In genomic region chr11:69235285-69236060, GRCm38 (mm10) we compare ENCODE assay signal across 7 mouse cellular contexts. TPM values are rescaled to one million over a fixed set of nuclear protein-coding genes. Genes with fewer than 3 reads are reported as not detected.
DNase-seq lines count a peak whose midpoint lies in the region; ATAC-seq and TF ChIP-seq lines count a peak whose summit lies in the region.

No protein-coding gene starts in this region.

- WGBS in bone marrow, adult 2 months = 2% methylated on average over 33 of the region's 33 CpGs
- WGBS in kidney, adult 2 months = 2% methylated on average over 33 of the region's 33 CpGs
- WGBS in limb, embryonic 10.5 days = 1% methylated on average over 33 of the region's 33 CpGs
- WGBS in midbrain, embryonic 11.5 days = under 1% methylated on average over 33 of the region's 33 CpGs

- H3K4me2 ChIP-seq in midbrain, embryonic 11.5 days = peak overlapping the region; percentile 64

- peak; percentile 91 for ATAC-seq in midbrain, embryonic 11.5 days (ENCODE audit: low FRiP score)

- no peaks in the 10 kb centered on the region for H3K36me3 ChIP-seq in kidney, adult 2 months (ENCODE audit: control insufficient read depth, insufficient read depth, low read length)
- no peaks in the 10 kb centered on the region for H3K36me3 ChIP-seq in limb, embryonic 10.5 days
- no peaks in the 10 kb centered on the region for H3K36me3 ChIP-seq in midbrain, embryonic 11.5 days (ENCODE audit: control insufficient read depth, insufficient read depth, low read length)

- 0 out of 2 replicates have a peak, but pooled peaks have one; percentile 6 for TF ChIP-seq CTCF in bone marrow, adult 2 months (IDR thresholded peaks at IDR 0.05; ENCODE audit: control insufficient read depth, insufficient read depth, low read length)
- TF ChIP-seq CTCF in kidney, adult 2 months (conservative IDR thresholded peaks at IDR 0.05; ENCODE audit: insufficient read depth, insufficient read length, low read depth, low read length) = no peak; the same call in 1 of the 2 replicates

- H3K9ac ChIP-seq in midbrain, embryonic 11.5 days (ENCODE audit: low read length) = peak overlapping the region; percentile 43

- H3K9me3 ChIP-seq in limb, embryonic 10.5 days (replicated peaks) = no peaks in the 10 kb centered on the region
- no peaks in the 10 kb centered on the region for H3K9me3 ChIP-seq in midbrain, embryonic 11.5 days (ENCODE audit: control insufficient read depth, low read length)

- H3K4me1 ChIP-seq in bone marrow, adult 2 months (ENCODE audit: control insufficient read depth, insufficient read depth, low read length) = peaks cover 2% of the 10 kb centered on the region; the same call in 1 of the 2 replicates
- no peaks in the 10 kb centered on the region for H3K4me1 ChIP-seq in kidney, adult 2 months (ENCODE audit: control insufficient read depth, insufficient read depth, low read length)
- H3K4me1 ChIP-seq in limb, embryonic 10.5 days = peaks cover 26% of the 10 kb centered on the region
- peaks cover 5% of the 10 kb centered on the region for H3K4me1 ChIP-seq in midbrain, embryonic 11.5 days (ENCODE audit: control insufficient read depth, insufficient read depth, low read length)

- TF ChIP-seq POLR2A in bone marrow, adult 2 months (IDR thresholded peaks at IDR 0.05; ENCODE audit: borderline replicate concordance, control insufficient read depth, low read depth, low read length) = 0 out of 2 replicates have a peak, but pooled peaks have one; percentile 7
- no peak for TF ChIP-seq POLR2A in kidney, adult 2 months (IDR thresholded peaks at IDR 0.05; ENCODE audit: low read depth, low read length)

- no peaks in the 10 kb centered on the region for H3K27me3 ChIP-seq in kidney, adult 2 months (replicated peaks; ENCODE audit: control insufficient read depth, insufficient read depth, low read length)
- H3K27me3 ChIP-seq in limb, embryonic 10.5 days (ENCODE audit: low read depth, poor library complexity, severe bottlenecking) = peaks cover 86% of the 10 kb centered on the region
- H3K27me3 ChIP-seq in midbrain, embryonic 11.5 days (ENCODE audit: control insufficient read depth, insufficient read depth, low read length) = peaks cover 11% of the 10 kb centered on the region

- DNase-seq in embryo, embryonic 9.5 days (ENCODE audit: extremely low spot score) = peak; percentile 90
- DNase-seq in gonadal fat pad, adult 2 months (ENCODE audit: low read depth) = peak; percentile 20
- DNase-seq in kidney, adult 2 months = peak; percentile 78
- peak; percentile 68 for DNase-seq in limb, embryonic 10.5 days (ENCODE audit: low spot score)
- DNase-seq in midbrain, embryonic 11.5 days (ENCODE audit: low spot score, missing footprints) = peak; percentile 97
- DNase-seq in skeletal muscle tissue, adult 2 months (ENCODE audit: low read depth, low spot score) = peak; percentile 34

- H3K4me3 ChIP-seq in bone marrow, adult 2 months (replicated peaks; ENCODE audit: control insufficient read depth, low read depth, low read length) = peak overlapping the region; percentile 39
- H3K4me3 ChIP-seq in kidney, adult 2 months (ENCODE audit: insufficient read depth, low read depth, low read length) = peak overlapping the region; percentile 49
- H3K4me3 ChIP-seq in limb, embryonic 10.5 days = peak overlapping the region; percentile 57
- H3K4me3 ChIP-seq in midbrain, embryonic 11.5 days (ENCODE audit: low read depth, low read length) = peak overlapping the region; percentile 31

- no peak overlapping the region for H3K27ac ChIP-seq in bone marrow, adult 2 months (ENCODE audit: control insufficient read depth, insufficient read depth, low read depth, low read length, poor library complexity)
- no peak overlapping the region for H3K27ac ChIP-seq in kidney, adult 2 months (ENCODE audit: insufficient read depth, low read depth, low read length)
- H3K27ac ChIP-seq in limb, embryonic 10.5 days = peak overlapping the region; percentile 14
- no peak overlapping the region for H3K27ac ChIP-seq in midbrain, embryonic 11.5 days (ENCODE audit: low read depth, low read length)

RNA-seq across cellular contexts. Expression of gene Gucy2e, which starts 1.4 kb away (rescaled TPM):
- polyA plus RNA-seq in bone marrow, adult 2 months (2011; ENCODE audit: insufficient read depth, insufficient read length, low replicate concordance, missing spikeins) = not detected in 2 replicates
- 0.04 and 0.05 TPM in 2 replicates for polyA plus RNA-seq in gonadal fat pad, adult 2 months (2012; rRNA removed)
- 0.02 TPM in 1 of 2 replicates, not detected in the other for polyA plus RNA-seq in kidney, adult 2 months (2012; rRNA removed)
- not detected in 2 replicates for polyA plus RNA-seq in limb, embryonic 10.5 days (2016; fragmentation: Nextera tagmentation; extraction: Ambion mirVana)
- polyA plus RNA-seq in midbrain, embryonic 11.5 days (2014; fragmentation: Nextera tagmentation; extraction: Ambion mirVana) = 0.04 TPM in 1 of 2 replicates, not detected in the other

RNA-seq across cellular contexts. Expression of gene Alox8, which starts 37.8 kb away (rescaled TPM):
- not detected in 2 replicates for polyA plus RNA-seq in bone marrow, adult 2 months (2011; ENCODE audit: insufficient read depth, insufficient read length, low replicate concordance, missing spikeins)
- not detected in 2 replicates for polyA plus RNA-seq in gonadal fat pad, adult 2 months (2012; rRNA removed)
- polyA plus RNA-seq in kidney, adult 2 months (2012; rRNA removed) = 0.05 and 0.08 TPM in 2 replicates
- 0.15 TPM in 1 of 2 replicates, not detected in the other for polyA plus RNA-seq in limb, embryonic 10.5 days (2016; fragmentation: Nextera tagmentation; extraction: Ambion mirVana)
- polyA plus RNA-seq in midbrain, embryonic 11.5 days (2014; fragmentation: Nextera tagmentation; extraction: Ambion mirVana) = 0.11 TPM in 1 of 2 replicates, not detected in the other

Comparison
In these comparisons a context has a peak if more than half of its experiments do, and no peak if none do; other contexts are left out.
1. DNase-seq: peak in every context shown above with its lines; median percentile 97 in midbrain, embryonic 11.5 days; 90 in embryo, embryonic 9.5 days; 78 in kidney, adult 2 months; 68 in limb, embryonic 10.5 days; 34 in skeletal muscle tissue, adult 2 months; 20 in gonadal fat pad, adult 2 months.